Mouse (Mus musculus): Measurements from ENCODE around the gene Zbtb32. TPM values are rescaled to one million over a fixed set of nuclear protein-coding genes. Genes with fewer than 3 reads are reported as not detected.

The Zbtb32 gene
- total RNA-seq, 1 experiment: 20.8 TPM

- peak; percentile 83 for DNase-seq (ENCODE audit: low read depth, low spot score)
- peak overlapping the region; percentile 44; the same call in 1 of the 2 replicates for H3K9ac ChIP-seq (ENCODE audit: insufficient read depth, low read depth, low read length, poor library complexity, severe bottlenecking)
- H3K36me3 ChIP-seq (ENCODE audit: control insufficient read depth, insufficient read depth, low read length, poor library complexity, severe bottlenecking): no peaks in the 10 kb centered on the region
- peak overlapping the region; percentile 43 to 44 for H3K4me3 ChIP-seq (ENCODE audit: insufficient read depth in 1 of 2, low read depth in 1 of 2, low read length in 2 of 2, poor library complexity in 1 of 2, severe bottlenecking in 1 of 2)
- TF ChIP-seq HCFC1 (IDR thresholded peaks at IDR 0.05; ENCODE audit: borderline replicate concordance, insufficient read depth, low read length) (no peak), ZNF384 (IDR thresholded peaks at IDR 0.05; ENCODE audit: low read depth, low read length) (no peak), MAFK (IDR thresholded peaks at IDR 0.05; ENCODE audit: insufficient read depth, low read depth, low read length) (no peak), ZC3H11A (IDR thresholded peaks at IDR 0.05; ENCODE audit: borderline replicate concordance, low read depth, low read length) (no peak), CHD2 (IDR thresholded peaks at IDR 0.05; ENCODE audit: low read depth, low read length) (no peak)
- peaks cover 7 to 25% of the 10 kb centered on the region in 2 experiments; a peak in 3 of 4 replicates for H3K4me1 ChIP-seq (ENCODE audit: control insufficient read depth in 2 of 2, insufficient read depth in 2 of 2, low read length in 2 of 2, poor library complexity in 1 of 2)
- in situ Hi-C loops (cut with MboI; ENCODE audit: low sequenced_read_pairs in 2 of 2, unreplicated experiment in 2 of 2): no loop called here
- no peaks in the 10 kb centered on the region for H3K9me3 ChIP-seq (ENCODE audit: control insufficient read depth, insufficient read depth, low read depth, low read length)
- H3K27ac ChIP-seq (ENCODE audit: insufficient read depth, low read depth, low read length, poor library complexity, severe bottlenecking): no peak overlapping the region
Measured at GRCm38 (mm10) chr7:30634621-30635020, 35.9 kb upstream of the Zbtb32 start.

GRCm38 (mm10) chr7:30633762-30634412, 35.2 kb upstream of the Zbtb32 start:
- peak overlapping the region; percentile 23 for H3K9ac ChIP-seq (ENCODE audit: insufficient read depth, low read depth, low read length, poor library complexity, severe bottlenecking)
- TF ChIP-seq ZNF384 (IDR thresholded peaks at IDR 0.05; ENCODE audit: low read depth, low read length): no peak
- no peak overlapping the region for H3K27ac ChIP-seq (ENCODE audit: insufficient read depth, low read depth, low read length, poor library complexity, severe bottlenecking)
- peaks cover under 1 to 21% of the 10 kb centered on the region in 2 experiments; a peak in 2 of 4 replicates for H3K4me1 ChIP-seq (ENCODE audit: control insufficient read depth in 2 of 2, insufficient read depth in 2 of 2, low read length in 2 of 2, poor library complexity in 1 of 2)
- no peak for DNase-seq (ENCODE audit: low read depth, low spot score)
- in situ Hi-C loops (cut with MboI; ENCODE audit: low sequenced_read_pairs in 2 of 2, unreplicated experiment in 2 of 2): no loop called here
- no peaks in the 10 kb centered on the region for H3K9me3 ChIP-seq (ENCODE audit: control insufficient read depth, insufficient read depth, low read depth, low read length)
- H3K4me3 ChIP-seq (ENCODE audit: insufficient read depth in 1 of 2, low read depth in 1 of 2, low read length in 2 of 2, poor library complexity in 1 of 2, severe bottlenecking in 1 of 2): peak overlapping the region; percentile 24 to 39
- no peaks in the 10 kb centered on the region for H3K36me3 ChIP-seq (ENCODE audit: control insufficient read depth, insufficient read depth, low read length, poor library complexity, severe bottlenecking)

- TF ChIP-seq MAFK (IDR thresholded peaks at IDR 0.05; ENCODE audit: insufficient read depth, low read depth, low read length): no peak
- no peak for TF ChIP-seq ZC3H11A (IDR thresholded peaks at IDR 0.05; ENCODE audit: borderline replicate concordance, low read depth, low read length)
- no peak for TF ChIP-seq ZNF384 (IDR thresholded peaks at IDR 0.05; ENCODE audit: low read depth, low read length)
- TF ChIP-seq HCFC1 (IDR thresholded peaks at IDR 0.05; ENCODE audit: borderline replicate concordance, insufficient read depth, low read length): no peak
- H3K27ac ChIP-seq (ENCODE audit: insufficient read depth, low read depth, low read length, poor library complexity, severe bottlenecking): no peak overlapping the region
- H3K4me3 ChIP-seq (ENCODE audit: insufficient read depth in 1 of 2, low read depth in 1 of 2, low read length in 2 of 2, poor library complexity in 1 of 2, severe bottlenecking in 1 of 2): no peak overlapping the region
- in situ Hi-C loops (cut with MboI; ENCODE audit: low sequenced_read_pairs in 2 of 2, unreplicated experiment in 2 of 2): no loop called here
- H3K9me3 ChIP-seq (ENCODE audit: control insufficient read depth, insufficient read depth, low read depth, low read length): no peaks in the 10 kb centered on the region
- H3K36me3 ChIP-seq (ENCODE audit: control insufficient read depth, insufficient read depth, low read length, poor library complexity, severe bottlenecking): peaks cover 2% of the 10 kb centered on the region; the same call in 1 of the 2 replicates
- no peak overlapping the region for H3K9ac ChIP-seq (ENCODE audit: insufficient read depth, low read depth, low read length, poor library complexity, severe bottlenecking)
- DNase-seq (ENCODE audit: low read depth, low spot score): no peak
- H3K4me1 ChIP-seq (ENCODE audit: control insufficient read depth in 2 of 2, insufficient read depth in 2 of 2, low read length in 2 of 2, poor library complexity in 1 of 2): peaks cover 1 to 7% of the 10 kb centered on the region in 2 experiments; a peak in 2 of 4 replicates
Measured at GRCm38 (mm10) chr7:30629013-30629412, 30.3 kb upstream of the Zbtb32 start.

GRCm38 (mm10) chr7:30626647-30627046, 27.9 kb upstream of the Zbtb32 start:
- no peak overlapping the region; the same call in 1 of the 2 replicates for H3K27ac ChIP-seq (ENCODE audit: insufficient read depth, low read depth, low read length, poor library complexity, severe bottlenecking)
- H3K4me3 ChIP-seq (ENCODE audit: insufficient read depth in 1 of 2, low read depth in 1 of 2, low read length in 2 of 2, poor library complexity in 1 of 2, severe bottlenecking in 1 of 2): no peak overlapping the region
- in situ Hi-C loops (cut with MboI; ENCODE audit: low sequenced_read_pairs in 2 of 2, unreplicated experiment in 2 of 2): no loop called here
- no peak overlapping the region for H3K9ac ChIP-seq (ENCODE audit: insufficient read depth, low read depth, low read length, poor library complexity, severe bottlenecking)
- peaks cover 1 to 10% of the 10 kb centered on the region in 2 experiments; a peak in 2 of 4 replicates for H3K4me1 ChIP-seq (ENCODE audit: control insufficient read depth in 2 of 2, insufficient read depth in 2 of 2, low read length in 2 of 2, poor library complexity in 1 of 2)
- DNase-seq (ENCODE audit: low read depth, low spot score): no peak
- TF ChIP-seq ZC3H11A (IDR thresholded peaks at IDR 0.05; ENCODE audit: borderline replicate concordance, low read depth, low read length): no peak
- no peak for TF ChIP-seq ZNF384 (IDR thresholded peaks at IDR 0.05; ENCODE audit: low read depth, low read length)
- no peak for TF ChIP-seq CHD2 (IDR thresholded peaks at IDR 0.05; ENCODE audit: low read depth, low read length)
- no peak for TF ChIP-seq MAFK (IDR thresholded peaks at IDR 0.05; ENCODE audit: insufficient read depth, low read depth, low read length)
- no peak for TF ChIP-seq HCFC1 (IDR thresholded peaks at IDR 0.05; ENCODE audit: borderline replicate concordance, insufficient read depth, low read length)
- no peaks in the 10 kb centered on the region for H3K9me3 ChIP-seq (ENCODE audit: control insufficient read depth, insufficient read depth, low read depth, low read length)
- H3K36me3 ChIP-seq (ENCODE audit: control insufficient read depth, insufficient read depth, low read length, poor library complexity, severe bottlenecking): peaks cover 14% of the 10 kb centered on the region

Data from ES-E14 (cell line).